Mouse (Mus musculus): ENCODE data around the gene Ranbp17.

The Ranbp17 gene

DNA sequence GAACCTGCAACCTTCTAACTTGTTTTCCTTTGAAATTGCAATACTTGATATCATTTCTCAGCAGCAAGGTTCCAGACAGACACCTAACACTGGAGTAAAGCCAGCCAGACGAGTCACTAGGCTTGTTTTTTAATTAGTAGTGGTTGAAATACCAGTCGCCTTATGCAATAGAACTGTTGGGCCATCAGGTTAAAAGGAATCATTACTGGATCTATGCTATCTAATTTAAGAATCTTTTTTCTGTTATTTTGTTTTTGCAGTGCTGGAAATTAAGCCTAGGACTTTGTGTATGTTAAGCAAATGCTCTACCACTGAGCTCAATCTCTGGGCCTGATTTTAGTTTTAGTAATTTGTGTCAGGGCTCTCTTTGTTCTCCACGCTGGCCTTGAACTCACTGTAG lies 91.3 kb downstream of the Ranbp17 start:
- DNase-seq (ENCODE audit: low spot score in 2 of 2) = no peak

- DNase-seq (ENCODE audit: low spot score in 2 of 2) = no peak
Observed at GRCm38 (mm10) chr11:33404651-33405050, 108.9 kb downstream of the Ranbp17 start.

- DNase-seq (ENCODE audit: low spot score in 2 of 2) = no peak
Observed at GRCm38 (mm10) chr11:33399346-33399745, 114.2 kb downstream of the Ranbp17 start.

DNA sequence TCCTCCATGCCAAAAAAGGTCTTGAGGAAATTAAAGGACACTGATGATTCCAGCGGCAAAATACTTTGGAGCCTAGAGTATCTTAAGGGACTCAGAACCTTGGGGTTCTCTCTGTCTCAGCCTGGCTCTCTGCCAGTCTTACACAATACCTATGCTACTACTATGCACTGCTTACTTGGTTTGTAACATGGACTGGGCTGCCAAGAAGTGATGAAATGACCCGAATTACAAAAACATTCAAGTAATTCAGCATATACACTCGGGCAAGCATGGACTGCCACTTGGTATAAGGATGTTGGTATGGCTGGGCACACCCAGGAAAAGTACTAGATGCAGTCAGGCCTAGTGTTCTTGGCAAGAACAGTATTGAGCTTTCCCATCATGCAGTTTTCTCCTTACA lies 114.8 kb downstream of the Ranbp17 start:
- DNase-seq (ENCODE audit: low spot score in 2 of 2) = no peak

GRCm38 (mm10) chr11:33396275-33396674 lies 117.3 kb downstream of the Ranbp17 start:
- no peak for DNase-seq (ENCODE audit: low spot score in 2 of 2)

GRCm38 (mm10) chr11:33394093-33394492 lies 119.5 kb downstream of the Ranbp17 start:
- DNase-seq (ENCODE audit: low spot score in 2 of 2) = no peak

DNA sequence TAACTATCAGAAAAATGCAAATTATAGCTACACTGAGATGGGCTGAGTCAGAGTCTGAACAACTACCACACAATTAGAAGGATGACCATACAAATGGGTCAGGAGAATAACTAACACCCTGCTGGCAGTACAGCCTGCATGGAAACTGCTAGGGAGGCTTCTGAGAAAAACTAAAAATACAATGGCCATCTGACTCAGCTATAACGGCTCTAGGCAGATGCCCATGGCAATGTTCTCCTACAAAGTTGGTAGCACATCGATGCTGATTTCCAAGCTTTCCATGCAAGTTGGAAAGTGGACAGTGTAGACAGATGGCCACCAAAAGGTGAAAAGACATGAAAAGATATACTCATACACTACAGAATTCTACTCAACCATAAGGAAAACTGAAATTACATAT lies 124.9 kb downstream of the Ranbp17 start:
- DNase-seq (ENCODE audit: low spot score in 2 of 2) = no peak

- no peak for DNase-seq (ENCODE audit: low spot score in 2 of 2)
Observed at GRCm38 (mm10) chr11:33361867-33362266, 151.7 kb downstream of the Ranbp17 start.

GRCm38 (mm10) chr11:33349269-33349668 lies 164.3 kb downstream of the Ranbp17 start:
- DNase-seq (ENCODE audit: low spot score in 2 of 2) = no peak

DNA sequence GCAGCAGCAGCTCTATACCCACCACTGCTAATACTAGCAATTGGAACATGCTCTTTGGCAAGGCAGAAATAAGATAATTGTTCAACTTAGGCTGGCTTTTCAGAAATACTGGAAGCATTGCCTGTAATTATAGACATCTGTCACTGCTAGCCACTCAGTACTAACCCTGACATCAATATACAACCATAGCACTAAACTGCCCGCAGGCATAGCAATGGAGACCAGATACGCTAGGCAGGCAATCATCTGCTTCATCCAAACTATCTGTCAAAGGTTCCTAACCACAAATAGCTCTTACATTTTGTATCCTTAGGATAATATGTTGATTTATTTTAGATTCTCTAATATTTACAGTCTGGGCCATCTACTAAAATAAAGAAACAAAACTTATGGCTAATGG lies 171.5 kb downstream of the Ranbp17 start:
- DNase-seq (ENCODE audit: low spot score in 2 of 2) = no peak

GRCm38 (mm10) chr11:33336552-33337121 lies 176.9 kb downstream of the Ranbp17 start:
- DNase-seq (ENCODE audit: low spot score in 2 of 2) = no peak

DNA sequence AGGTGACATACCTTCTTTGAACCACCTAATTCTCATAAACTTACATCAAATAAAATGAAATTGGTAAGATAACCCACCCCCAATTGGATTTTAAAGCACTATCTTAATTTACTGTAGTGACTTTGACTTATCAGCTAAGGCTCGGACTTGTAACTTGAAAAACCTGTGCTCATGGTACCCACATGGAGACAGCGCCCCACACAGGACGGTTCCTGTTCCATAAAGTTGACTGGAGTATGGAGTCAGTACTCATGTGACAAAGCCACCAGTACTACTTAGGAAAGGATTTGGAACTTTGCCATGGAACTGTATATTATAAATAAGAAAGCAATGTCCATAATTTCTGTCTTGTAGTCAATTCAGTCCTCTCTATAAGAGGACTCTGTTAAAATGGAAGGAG lies 177.9 kb downstream of the Ranbp17 start:
- no peak for DNase-seq (ENCODE audit: low spot score in 2 of 2)

GRCm38 (mm10) chr11:33332137-33332536 lies 181.4 kb downstream of the Ranbp17 start:
- DNase-seq (ENCODE audit: low spot score in 2 of 2) = no peak

GRCm38 (mm10) chr11:33319006-33319611 lies 194.4 kb downstream of the Ranbp17 start:
- DNase-seq (ENCODE audit: low spot score in 2 of 2) = no peak

DNA sequence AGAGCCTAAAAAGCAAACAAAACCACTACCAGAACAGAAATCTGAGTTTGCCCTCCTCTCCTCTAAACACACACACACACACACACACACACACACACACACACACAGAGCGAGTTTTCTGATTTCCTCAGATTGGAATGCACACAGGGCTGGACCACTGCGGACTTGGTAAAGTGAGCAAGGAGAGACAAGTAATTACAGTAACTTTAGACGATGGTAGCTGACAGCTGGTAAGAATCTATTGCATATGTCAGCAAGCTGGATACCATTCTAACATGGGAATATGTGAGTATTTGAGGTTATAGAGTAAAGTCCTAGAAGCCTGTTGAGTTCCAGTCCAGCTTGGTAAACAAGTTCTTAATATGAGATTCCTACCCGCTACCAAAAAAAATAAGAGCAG lies 204.0 kb downstream of the Ranbp17 start:
- no peak for DNase-seq (ENCODE audit: low spot score in 2 of 2)

GRCm38 (mm10) chr11:33300859-33301258 lies 212.7 kb downstream of the Ranbp17 start:
- no peak for DNase-seq (ENCODE audit: low spot score in 2 of 2)

DNA sequence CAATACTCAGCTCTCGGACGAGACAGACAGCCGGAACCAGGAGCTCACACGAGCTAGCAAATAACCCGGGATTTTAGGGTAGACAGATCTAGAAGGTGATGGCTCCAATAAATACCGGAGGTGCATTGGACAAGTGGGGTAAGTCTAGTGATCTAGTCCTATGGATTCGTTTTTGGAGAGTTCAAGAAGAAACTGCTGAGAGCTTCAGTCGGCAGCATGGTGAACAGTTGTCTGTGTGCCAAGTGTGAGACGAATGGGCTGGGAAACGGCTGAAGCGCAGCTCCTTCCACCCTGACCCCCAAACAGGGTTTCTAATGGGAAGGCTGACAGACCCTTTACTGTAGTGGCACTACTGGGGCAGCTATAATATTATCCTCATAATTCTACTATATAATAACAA lies 214.2 kb downstream of the Ranbp17 start:
- no peak for DNase-seq (ENCODE audit: low spot score in 2 of 2)

GRCm38 (mm10) chr11:33297121-33297520 lies 216.4 kb downstream of the Ranbp17 start:
- no peak for DNase-seq (ENCODE audit: low spot score in 2 of 2)

GRCm38 (mm10) chr11:33295422-33295821 lies 218.1 kb downstream of the Ranbp17 start:
- no peak for DNase-seq (ENCODE audit: low spot score in 2 of 2)

GRCm38 (mm10) chr11:33294063-33294462 lies 219.5 kb downstream of the Ranbp17 start:
- no peak for DNase-seq (ENCODE audit: low spot score in 2 of 2)

- DNase-seq (ENCODE audit: low spot score in 2 of 2) = no peak
Observed at GRCm38 (mm10) chr11:33278571-33278970, 235.0 kb downstream of the Ranbp17 start.

DNA sequence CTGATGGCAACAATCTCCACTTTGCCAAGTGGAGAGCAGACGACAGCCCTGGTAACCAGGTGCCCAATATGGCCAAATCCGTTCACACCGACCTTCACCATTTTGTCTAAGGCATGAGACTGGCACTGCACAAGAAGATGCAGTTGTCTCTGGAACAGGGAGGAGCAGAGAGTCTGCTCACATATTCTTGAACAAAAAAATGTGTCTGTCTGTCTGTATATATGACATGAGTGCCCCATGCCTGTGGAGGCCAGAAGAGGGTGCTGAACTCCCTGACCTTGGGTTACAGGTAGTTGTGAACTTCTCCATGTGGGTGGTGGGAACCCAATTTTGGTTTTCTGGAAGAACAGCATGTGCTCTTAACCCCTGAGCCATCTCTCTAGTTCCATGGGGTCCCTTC lies 236.9 kb downstream of the Ranbp17 start, which contains the start of gene Gm12117:
Gm12117 (minus strand) TSS at position 101 of the 400 bp plus-strand sequence.
- DNase-seq (ENCODE audit: low spot score in 2 of 2) = no peak

DNA sequence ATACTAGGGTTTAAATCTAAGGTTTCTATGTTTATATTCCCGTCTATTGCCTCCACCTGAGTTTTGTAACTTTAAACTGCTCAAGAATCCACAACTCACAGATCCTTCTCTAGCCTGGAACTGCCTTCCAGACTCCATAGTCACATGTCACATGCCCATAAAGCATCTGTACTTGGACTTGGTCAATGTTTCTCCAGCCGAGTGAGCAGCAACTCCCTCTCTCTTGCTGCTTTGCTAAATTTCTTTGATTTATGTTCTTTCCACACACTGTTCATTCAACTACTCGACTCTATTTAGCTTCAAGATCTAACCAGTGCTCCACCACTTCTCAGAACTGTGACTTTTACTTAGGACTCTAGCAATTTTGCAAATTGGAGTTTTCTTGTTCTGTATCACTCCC lies 238.7 kb downstream of the Ranbp17 start:
- DNase-seq (ENCODE audit: low spot score in 2 of 2) = no peak

DNA sequence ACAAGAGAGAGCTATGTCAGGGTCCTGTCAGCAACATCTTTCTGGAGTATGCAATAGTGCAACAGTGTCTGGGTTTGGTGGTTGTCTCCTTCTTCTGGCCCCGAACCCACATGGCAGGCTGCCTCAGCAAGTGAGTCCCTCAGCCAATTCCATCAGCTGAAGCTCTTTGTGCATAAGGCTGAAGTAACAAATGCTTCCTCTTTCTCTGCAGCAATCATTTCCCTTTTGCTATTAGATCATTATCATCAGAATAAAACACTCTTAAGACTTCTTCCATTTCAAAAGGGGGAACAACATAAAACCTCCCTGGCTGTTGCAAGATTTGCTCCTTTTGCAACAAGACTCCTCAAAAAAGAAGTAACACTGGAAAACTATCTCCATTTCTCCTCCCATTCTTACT lies 239.3 kb downstream of the Ranbp17 start:
- no peak for DNase-seq (ENCODE audit: low spot score in 2 of 2)

Measured in spleen, postnatal 36 days (tissue).